Mouse (Mus musculus) adrenal gland, postnatal 25 days (tissue): ENCODE measurements around the gene Wdr77. TPM values are rescaled to one million over a fixed set of nuclear protein-coding genes. Genes with fewer than 3 reads are reported as not detected.
A peak's percentile ranks its signal among the peaks of the same experiment; 100 is the strongest.
"Not testable (repeated sequence)": the region's sequence is repeated elsewhere in the genome, so short reads cannot be mapped to it uniquely, and the experiment has no call there.

ENCODE experiments used
- DNase-seq: peaks from one replicate; pipeline ENCODE4 v3.0.0; 2021; ENCODE audit warnings: mixed read lengths
- total RNA-seq: library from RNA; stranded (reverse); gene quantifications from 2 replicates; pipeline ENCODE4 v1.2.3, GENCODE M21; 2021

The Wdr77 gene
- total RNA-seq, 1 experiment from 2014 or later = 63.9 TPM

GRCm38 (mm10) chr3:105951348-105951747 lies 7.8 kb upstream of the Wdr77 start:
- no peak for DNase-seq

DNA sequence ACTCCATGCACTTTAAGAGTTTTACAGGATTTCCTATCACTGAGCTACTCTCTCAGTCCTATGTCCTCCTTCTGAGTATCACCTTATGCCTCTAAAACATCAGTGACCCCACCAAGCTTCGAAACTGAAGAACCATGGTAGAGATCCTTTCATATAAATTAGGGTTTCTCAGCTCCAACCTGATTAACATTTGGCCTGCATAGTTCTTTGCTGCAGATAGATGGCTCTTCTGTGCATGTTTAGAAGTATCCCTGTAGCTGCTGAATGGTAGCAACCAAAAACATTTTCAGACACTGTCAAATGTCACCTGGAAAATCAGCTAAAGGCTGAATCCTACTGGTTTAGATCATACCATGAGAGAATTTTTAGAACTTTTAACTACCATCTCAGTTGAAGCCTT lies 1.9 kb upstream of the Wdr77 start:
- DNase-seq = no peak

- DNase-seq = no peak
These were observed 965 bp upstream of the Wdr77 start for GRCm38 (mm10) chr3:105958204-105958603.

DNA sequence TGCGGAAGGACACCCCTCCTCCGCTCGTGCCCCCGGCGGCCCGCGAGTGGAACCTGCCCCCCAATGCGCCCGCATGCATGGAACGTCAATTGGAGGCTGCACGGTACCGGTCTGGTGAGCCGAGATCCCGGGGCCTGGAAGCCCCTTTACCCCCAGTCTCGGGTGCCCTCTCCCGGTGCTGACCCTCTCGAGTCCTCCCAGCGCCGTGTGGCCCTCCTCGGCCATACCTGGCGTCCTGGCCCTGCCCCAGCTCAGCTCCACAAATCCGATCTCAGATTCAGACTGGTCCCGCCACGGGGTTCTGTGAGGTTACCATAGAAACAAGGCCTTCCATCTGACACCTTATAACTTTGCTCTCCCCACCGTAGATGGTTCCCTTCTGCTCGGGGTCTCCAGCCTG lies 416 bp downstream of the Wdr77 start:
- no peak for DNase-seq

- DNase-seq = no peak
These were observed 830 bp downstream of the Wdr77 start, which contains the start of gene Atp5f1 for GRCm38 (mm10) chr3:105959999-105960398. TSS of gene Atp5f1 (minus strand) at chr3:105960099.

DNA sequence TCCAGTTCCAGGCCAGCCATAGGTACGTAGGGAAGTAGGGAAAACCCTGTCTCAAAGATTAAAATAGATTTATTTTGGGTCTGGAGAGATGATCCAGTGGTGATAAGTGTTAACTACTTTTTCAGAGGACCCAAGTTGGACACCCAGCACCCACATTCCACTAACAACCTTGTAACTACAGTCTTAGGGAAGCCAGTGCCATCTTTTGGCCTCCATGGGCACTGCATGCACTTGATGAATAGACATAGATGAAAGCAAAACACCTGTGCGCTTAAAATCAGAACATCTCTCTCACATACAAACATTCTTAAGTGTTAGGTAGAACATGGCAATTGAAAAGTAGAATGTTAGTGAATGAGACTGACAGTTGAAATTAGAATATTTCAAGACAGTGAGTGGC lies 1.5 kb downstream of the Wdr77 start:
- no peak for DNase-seq

DNA sequence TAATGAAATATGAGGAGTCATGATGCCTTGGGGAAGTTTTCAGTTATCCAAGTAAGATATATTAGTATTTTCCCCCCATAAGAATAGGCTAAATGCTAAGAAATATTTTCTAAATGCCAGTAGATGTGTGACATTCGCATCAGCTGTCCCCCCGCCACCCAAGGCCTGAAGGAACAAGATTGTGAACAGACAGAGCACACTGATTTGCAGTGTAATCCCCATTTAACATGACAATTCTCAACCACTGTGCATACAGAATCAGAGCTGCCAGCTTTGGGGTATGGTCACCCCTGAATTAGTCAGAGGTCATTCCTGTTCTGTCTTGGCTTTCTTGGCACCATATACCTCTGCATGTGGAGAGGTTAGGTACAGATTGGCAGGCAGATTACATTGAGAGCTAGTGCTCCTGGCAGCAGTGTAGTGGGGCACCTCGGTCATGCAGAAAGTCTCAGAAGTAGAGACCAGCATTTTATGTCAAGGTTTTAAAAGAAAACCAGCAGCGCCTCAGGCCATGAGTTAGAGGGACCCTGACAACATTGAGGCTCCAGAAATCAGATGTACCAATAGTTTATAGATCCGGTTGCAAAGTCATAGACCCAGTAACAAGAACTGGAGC lies 12.8 kb downstream of the Wdr77 start:
- no peak for DNase-seq

GRCm38 (mm10) chr3:105973411-105973810 lies 14.2 kb downstream of the Wdr77 start, which contains the start of gene Ovgp1:
TSS of gene Ovgp1 (plus strand) at chr3:105973711.
- DNase-seq = no peak

DNA sequence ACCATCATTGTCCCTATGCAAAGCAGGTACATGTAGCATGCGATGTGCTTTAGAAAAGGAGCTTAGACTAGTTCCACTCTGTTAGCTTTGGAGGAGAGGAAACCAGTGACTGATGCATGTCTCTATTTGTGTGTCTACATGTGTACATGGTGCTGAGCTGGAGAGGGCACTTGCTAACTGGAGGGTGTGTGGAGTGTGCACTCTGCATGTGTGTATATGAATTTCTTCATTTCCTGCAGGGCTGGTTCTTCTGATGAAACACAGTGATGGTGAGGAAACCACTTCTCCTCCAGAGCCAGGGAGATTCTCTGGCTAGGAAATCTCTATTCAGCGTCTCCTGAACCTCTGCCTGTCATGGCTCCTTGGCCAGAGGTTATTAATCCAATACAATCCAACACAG lies 15.0 kb downstream of the Wdr77 start:
- DNase-seq = no peak

- not testable (repeated sequence) for DNase-seq
These were observed 30.4 kb downstream of the Wdr77 start for GRCm38 (mm10) chr3:105989611-105990010.

- peak; percentile 24 for DNase-seq
These were observed 32.6 kb downstream of the Wdr77 start for GRCm38 (mm10) chr3:105991653-105992283.

GRCm38 (mm10) chr3:105994730-105995129 lies 35.6 kb downstream of the Wdr77 start:
- no peak for DNase-seq

GRCm38 (mm10) chr3:106000707-106001375 lies 41.7 kb downstream of the Wdr77 start:
- no peak for DNase-seq

DNA sequence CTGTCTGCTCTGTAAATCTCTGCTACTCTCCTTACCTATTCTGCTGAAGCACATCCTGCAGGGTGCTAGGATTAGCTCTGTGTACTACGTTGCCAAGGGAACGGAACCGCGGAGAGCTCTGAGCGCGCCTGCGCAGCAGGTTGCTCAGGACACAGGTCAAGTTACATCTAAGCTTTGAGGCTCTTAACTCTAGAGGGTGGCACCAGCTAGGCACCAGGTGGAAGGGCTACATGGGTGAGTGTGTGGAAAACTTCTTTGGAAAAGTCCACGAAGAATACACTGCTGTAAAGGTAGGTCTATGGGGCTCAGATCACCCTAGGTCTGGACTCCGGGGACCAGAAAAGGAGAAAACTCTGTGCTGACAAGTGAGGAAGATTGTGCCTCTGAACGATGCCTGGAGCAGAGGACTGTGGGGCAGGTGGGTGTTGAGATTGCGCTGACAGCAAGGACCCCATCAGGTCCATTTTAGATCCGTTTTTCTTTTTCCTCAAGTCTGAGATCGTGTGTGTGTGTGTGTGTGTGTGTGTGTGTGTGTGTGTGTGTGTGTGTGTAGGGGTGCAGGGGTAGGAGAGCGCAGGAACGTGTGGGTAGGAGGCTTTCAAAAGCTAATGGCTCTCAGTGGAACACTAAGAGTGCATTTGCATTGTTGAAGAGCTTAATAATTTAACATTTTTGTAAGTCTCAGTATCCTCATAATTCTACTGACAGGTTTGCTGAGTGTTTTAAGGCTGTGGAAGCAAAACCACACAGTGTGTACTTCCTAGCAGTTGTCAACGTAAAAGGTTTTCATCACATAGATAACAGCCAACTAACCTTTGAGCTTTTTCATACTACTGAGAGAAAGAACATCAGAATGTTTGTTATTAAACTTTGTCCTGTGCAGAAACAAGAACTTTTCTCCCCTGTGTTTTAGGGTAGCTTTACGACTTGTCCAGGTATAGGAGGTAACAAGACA lies 42.5 kb downstream of the Wdr77 start:
- no peak for DNase-seq

GRCm38 (mm10) chr3:106003360-106003759 lies 44.2 kb downstream of the Wdr77 start:
- not testable (repeated sequence) for DNase-seq

DNA sequence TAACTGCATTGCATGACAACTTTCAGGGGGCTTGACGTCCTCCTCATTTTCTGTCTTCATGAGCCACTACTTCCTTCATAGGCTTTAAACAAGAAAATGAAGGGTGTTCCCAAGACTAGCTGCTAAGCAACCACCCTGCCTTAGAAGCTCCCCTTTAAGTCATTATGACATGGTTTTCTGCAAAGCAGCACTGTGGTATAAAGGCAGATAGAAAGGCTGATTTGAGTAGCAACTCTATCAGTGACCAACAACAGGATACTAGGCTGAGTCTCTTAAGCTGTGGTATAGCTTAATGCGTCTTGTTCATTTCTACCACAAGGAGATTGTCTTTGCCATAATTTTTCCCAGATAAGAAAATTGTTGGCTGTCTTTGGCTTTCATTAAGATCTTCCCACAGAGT lies 55.4 kb downstream of the Wdr77 start, which contains the start of gene Pifo:
Pifo (minus strand) TSS at position 101 of the 400 bp plus-strand sequence.
- DNase-seq = no peak

Other genes with a start within 250 kb of the Wdr77 start
- 172 and 200 TPM in 2 replicates for gene Rap1a, start 158.0 kb upstream of the Wdr77 start, total RNA-seq
- gene Adora3, start 88.5 kb upstream of the Wdr77 start, total RNA-seq = not detected in 2 replicates
- not detected in 2 replicates for gene Tmigd3, start 88.5 kb upstream of the Wdr77 start, total RNA-seq
- gene I830077J02Rik, start 26.7 kb upstream of the Wdr77 start, total RNA-seq = 0.49 and 0.57 TPM in 2 replicates
- 328 and 344 TPM in 2 replicates for gene Atp5f1, start 730 bp downstream of the Wdr77 start, total RNA-seq
- 1.2 and 1.5 TPM in 2 replicates for gene Ovgp1, start 14.3 kb downstream of the Wdr77 start, total RNA-seq
- gene Pifo, start 55.3 kb downstream of the Wdr77 start, total RNA-seq = not detected in 2 replicates
- not detected in 2 replicates for gene Chil5, start 73.4 kb downstream of the Wdr77 start, total RNA-seq
- gene Chia1, start 153.9 kb downstream of the Wdr77 start, total RNA-seq = not detected in 2 replicates
- not detected in 2 replicates for gene Chil3, start 208.2 kb downstream of the Wdr77 start, total RNA-seq